Mouse (Mus musculus) liver, embryonic 13.5 days (tissue): ENCODE measurements around the gene Cpd. TPM values are rescaled to one million over a fixed set of nuclear protein-coding genes. Genes with fewer than 3 reads are reported as not detected.

Source experiments
- ATAC-seq: fragments of 200-750 bp; cut with Nextera tagmentation; 2 replicates; pipeline ENCODE4 v1.8.0; 2017; ENCODE audit warnings: low read depth, mild to moderate bottlenecking, moderate number of reproducible peaks, moderate library complexity
- DNase-seq: peaks from one replicate; pipeline ENCODE4 v3.0.0; 2022
- H3K27ac ChIP-seq: fragments of 300-500 bp; sonication (generic); 2 replicates; pipeline ENCODE4 v1.5.1; 2015; ENCODE audit warnings: moderate library complexity, mild to moderate bottlenecking, inconsistent platforms
- H3K27me3 ChIP-seq: fragments of 300-500 bp; sonication (generic); 2 replicates; pipeline ENCODE4 v1.6.1; 2015; ENCODE audit warnings: mild to moderate bottlenecking, inconsistent platforms
- H3K36me3 ChIP-seq: fragments of 300-500 bp; sonication (generic); 2 replicates; pipeline ENCODE4 v1.6.1; 2015; ENCODE audit warnings: mild to moderate bottlenecking, inconsistent platforms
- H3K4me1 ChIP-seq: fragments of 300-500 bp; sonication (generic); replicated peaks from 2 replicates; pipeline ENCODE4 v1.6.1; 2015; ENCODE audit warnings: inconsistent platforms
- H3K4me2 ChIP-seq: fragments of 300-500 bp; sonication (generic); 2 replicates; pipeline ENCODE4 v1.6.1; 2015; ENCODE audit warnings: inconsistent platforms, mild to moderate bottlenecking, moderate library complexity
- H3K4me3 ChIP-seq: fragments of 300-500 bp; sonication (generic); replicated peaks from 2 replicates; pipeline ENCODE4 v1.5.1; 2015; ENCODE audit warnings: mild to moderate bottlenecking, inconsistent platforms
- H3K9ac ChIP-seq: fragments of 300-500 bp; sonication (generic); 2 replicates; pipeline ENCODE4 v1.6.1; 2015; ENCODE audit warnings: mild to moderate bottlenecking, inconsistent platforms
- H3K9me3 ChIP-seq: fragments of 300-500 bp; sonication (generic); replicated peaks from 2 replicates; pipeline ENCODE4 v1.6.1; 2016; ENCODE audit warnings: inconsistent platforms
- WGBS: fragments of 180-500 bp; shearing (Covaris S2); methylation state at CpG from one replicate; pipeline ENCODE4 v1.1.7; 2015; ENCODE audit not compliant: insufficient replicate concordance; 5-methylcytosine and 5-hydroxymethylcytosine counted together
- polyA plus RNA-seq: library from polyadenylated mRNA; unstranded; fragments of >200 nt; fragmentation: Nextera tagmentation; extraction: Ambion mirVana; gene quantifications from 2 replicates; pipeline ENCODE4 v1.2.1, GENCODE M21; 2015

Cpd gene
- polyA plus RNA-seq, 1 experiment from 2014 or later = 4.8 TPM

- no peak for ATAC-seq
- 72% methylated on average over 8 of the region's 8 CpGs for WGBS
Measured at GRCm38 (mm10) chr11:76775533-76775932, 71.3 kb downstream of the Cpd start.

GRCm38 (mm10) chr11:76773811-76774210 lies 73.0 kb downstream of the Cpd start:
- H3K27me3 ChIP-seq = no peaks in the 10 kb centered on the region
- no peak overlapping the region for H3K27ac ChIP-seq
- no peaks in the 10 kb centered on the region for H3K4me1 ChIP-seq
- H3K36me3 ChIP-seq = no peaks in the 10 kb centered on the region
- no peak for DNase-seq
- H3K9me3 ChIP-seq = no peaks in the 10 kb centered on the region
- no peak for ATAC-seq
- no peak overlapping the region for H3K9ac ChIP-seq
- WGBS = 69% methylated on average over 3 of the region's 3 CpGs
- H3K4me2 ChIP-seq = no peak overlapping the region
- H3K4me3 ChIP-seq = no peak overlapping the region

More at GRCm38 (mm10) chr11:76775533-76775932, 71.3 kb downstream of the Cpd start:
- H3K27me3 ChIP-seq = no peaks in the 10 kb centered on the region
- no peaks in the 10 kb centered on the region for H3K4me1 ChIP-seq
- no peak for DNase-seq
- no peak overlapping the region for H3K4me3 ChIP-seq
- H3K4me2 ChIP-seq = no peak overlapping the region
- peaks cover 12% of the 10 kb centered on the region for H3K36me3 ChIP-seq
- H3K27ac ChIP-seq = no peak overlapping the region
- no peak overlapping the region for H3K9ac ChIP-seq
- no peaks in the 10 kb centered on the region for H3K9me3 ChIP-seq

- no peak for DNase-seq
- no peaks in the 10 kb centered on the region for H3K9me3 ChIP-seq
- no peak overlapping the region for H3K4me2 ChIP-seq
- no peak overlapping the region for H3K27ac ChIP-seq
- H3K4me3 ChIP-seq = no peak overlapping the region
- ATAC-seq = no peak
- no peaks in the 10 kb centered on the region for H3K4me1 ChIP-seq
- 64% methylated on average over 5 of the region's 5 CpGs for WGBS
- H3K27me3 ChIP-seq = no peaks in the 10 kb centered on the region
- H3K9ac ChIP-seq = no peak overlapping the region
- no peaks in the 10 kb centered on the region for H3K36me3 ChIP-seq
Measured at GRCm38 (mm10) chr11:76770566-76770965, 76.3 kb downstream of the Cpd start.

- no peak overlapping the region for H3K9ac ChIP-seq
- DNase-seq = no peak
- 0 out of 2 replicates have a peak, but pooled peaks have one; percentile 20 for ATAC-seq
- no peaks in the 10 kb centered on the region for H3K9me3 ChIP-seq
- 12% methylated on average over 4 of the region's 4 CpGs for WGBS
- no peak overlapping the region for H3K27ac ChIP-seq
- peak overlapping the region; percentile 71 for H3K4me2 ChIP-seq
- no peaks in the 10 kb centered on the region for H3K27me3 ChIP-seq
- H3K36me3 ChIP-seq = peaks cover 19% of the 10 kb centered on the region
- H3K4me3 ChIP-seq = peak overlapping the region; percentile 77
- H3K4me1 ChIP-seq = peaks cover 8% of the 10 kb centered on the region
Measured at GRCm38 (mm10) chr11:76763741-76764122, 83.1 kb downstream of the Cpd start.

GRCm38 (mm10) chr11:76763053-76763740 lies 83.6 kb downstream of the Cpd start, which contains the start of gene Gosr1:
Gosr1 (minus strand) TSS chr11:76763579.
- peak within 1 kb of the TSS; percentile 88 for H3K9ac ChIP-seq
- H3K27ac ChIP-seq = peak within 1 kb of the TSS; percentile 72
- WGBS = under 1% methylated on average over 28 of the region's 28 CpGs
- peaks cover 25% of the 10 kb centered on the region for H3K36me3 ChIP-seq
- peak within 1 kb of the TSS; percentile 77 for H3K4me3 ChIP-seq
- H3K4me2 ChIP-seq = peak within 1 kb of the TSS; percentile 71
- peak; percentile 88 for DNase-seq
- no peaks in the 10 kb centered on the region for H3K9me3 ChIP-seq
- peak; percentile 97 for ATAC-seq
- peaks cover 8% of the 10 kb centered on the region for H3K4me1 ChIP-seq
- H3K27me3 ChIP-seq = no peaks in the 10 kb centered on the region

GRCm38 (mm10) chr11:76752276-76752675 lies 94.5 kb downstream of the Cpd start:
- no peak for ATAC-seq

GRCm38 (mm10) chr11:76748819-76749218 lies 98.0 kb downstream of the Cpd start:
- 82% methylated on average over 9 of the region's 9 CpGs for WGBS
- Histone ChIP-seq H3K27me3 (no peaks in the 10 kb centered on the region), H3K4me1 (no peaks in the 10 kb centered on the region), H3K9ac (no peak overlapping the region), H3K4me2 (no peak overlapping the region), H3K36me3 (peaks cover 75% of the 10 kb centered on the region), H3K27ac (no peak overlapping the region), H3K9me3 (no peaks in the 10 kb centered on the region), H3K4me3 (no peak overlapping the region)
- DNase-seq (no peak), ATAC-seq (no peak)

More at GRCm38 (mm10) chr11:76752276-76752675, 94.5 kb downstream of the Cpd start:
- 75% methylated on average over 3 of the region's 3 CpGs for WGBS
- no peak for DNase-seq
- no peak overlapping the region for H3K4me2 ChIP-seq
- no peak overlapping the region for H3K4me3 ChIP-seq
- H3K4me1 ChIP-seq = no peaks in the 10 kb centered on the region
- H3K27me3 ChIP-seq = no peaks in the 10 kb centered on the region
- H3K27ac ChIP-seq = no peak overlapping the region
- H3K36me3 ChIP-seq = peaks cover 80% of the 10 kb centered on the region
- no peaks in the 10 kb centered on the region for H3K9me3 ChIP-seq
- no peak overlapping the region for H3K9ac ChIP-seq

GRCm38 (mm10) chr11:76745921-76746320 lies 100.9 kb downstream of the Cpd start:
- no peak overlapping the region for H3K9ac ChIP-seq
- H3K4me2 ChIP-seq = no peak overlapping the region
- ATAC-seq (no peak), DNase-seq (no peak)
- peaks cover 68% of the 10 kb centered on the region for H3K36me3 ChIP-seq
- no peaks in the 10 kb centered on the region for H3K27me3 ChIP-seq
- no peak overlapping the region for H3K27ac ChIP-seq
- WGBS = 79% methylated on average over 1 of the region's 1 CpGs
- no peaks in the 10 kb centered on the region for H3K4me1 ChIP-seq
- H3K4me3 ChIP-seq = no peak overlapping the region
- no peaks in the 10 kb centered on the region for H3K9me3 ChIP-seq

- ATAC-seq (no peak), DNase-seq (no peak)
- Histone ChIP-seq H3K36me3 (peaks cover 57% of the 10 kb centered on the region), H3K9ac (no peak overlapping the region), H3K4me3 (no peak overlapping the region), H3K4me2 (no peak overlapping the region), H3K9me3 (no peaks in the 10 kb centered on the region), H3K27me3 (no peaks in the 10 kb centered on the region), H3K4me1 (no peaks in the 10 kb centered on the region), H3K27ac (no peak overlapping the region)
- WGBS = 78% methylated on average over 7 of the region's 7 CpGs
Measured at GRCm38 (mm10) chr11:76744550-76744949, 102.3 kb downstream of the Cpd start.

- ATAC-seq = no peak
- peaks cover 44% of the 10 kb centered on the region for H3K36me3 ChIP-seq
Measured at GRCm38 (mm10) chr11:76742511-76742910, 104.3 kb downstream of the Cpd start.

GRCm38 (mm10) chr11:76739125-76739524 lies 107.7 kb downstream of the Cpd start:
- Histone ChIP-seq H3K9ac (no peak overlapping the region), H3K4me3 (no peak overlapping the region), H3K36me3 (peaks cover 43% of the 10 kb centered on the region), H3K4me2 (no peak overlapping the region), H3K27me3 (no peaks in the 10 kb centered on the region), H3K27ac (no peak overlapping the region), H3K4me1 (peaks cover 4% of the 10 kb centered on the region), H3K9me3 (no peaks in the 10 kb centered on the region)
- WGBS = 68% methylated on average over 6 of the region's 6 CpGs
- DNase-seq (no peak), ATAC-seq (no peak)

More at GRCm38 (mm10) chr11:76742511-76742910, 104.3 kb downstream of the Cpd start:
- H3K9ac ChIP-seq = no peak overlapping the region
- H3K4me3 ChIP-seq = no peak overlapping the region
- no peak for DNase-seq
- no peaks in the 10 kb centered on the region for H3K4me1 ChIP-seq
- H3K27ac ChIP-seq = no peak overlapping the region
- WGBS = 87% methylated on average over 7 of the region's 7 CpGs
- no peaks in the 10 kb centered on the region for H3K27me3 ChIP-seq
- no peaks in the 10 kb centered on the region for H3K9me3 ChIP-seq
- no peak overlapping the region for H3K4me2 ChIP-seq

GRCm38 (mm10) chr11:76735753-76736324 lies 111.0 kb downstream of the Cpd start:
- Histone ChIP-seq H3K4me3 (no peak overlapping the region), H3K4me1 (peaks cover 4% of the 10 kb centered on the region), H3K36me3 (peaks cover 44% of the 10 kb centered on the region), H3K27me3 (no peaks in the 10 kb centered on the region), H3K27ac (no peak overlapping the region), H3K9ac (no peak overlapping the region), H3K9me3 (no peaks in the 10 kb centered on the region), H3K4me2 (no peak overlapping the region)
- 24% methylated on average over 4 of the region's 4 CpGs for WGBS
- ATAC-seq (no peak), DNase-seq (no peak)
